Mouse (Mus musculus) lung, postnatal 0 days (tissue): ENCODE results near the gene Mx1. TPM values are rescaled to one million over a fixed set of nuclear protein-coding genes. Genes with fewer than 3 reads are reported as not detected.

Experiments
- ATAC-seq: fragments of 200-750 bp; cut with Nextera tagmentation; 2 replicates; pipeline ENCODE4 v1.8.0; 2017; ENCODE audit warnings: moderate library complexity
- DNase-seq: peaks from one replicate; pipeline ENCODE4 v3.0.0-alpha.2; 2016; ENCODE audit warnings: low spot score
- H3K27ac ChIP-seq: fragments of 300-500 bp; sonication (generic); 2 replicates; pipeline ENCODE4 v1.5.1; 2014; ENCODE audit warnings: antibody characterized with exemption, mild to moderate bottlenecking, low read length, mixed read lengths
- H3K27me3 ChIP-seq: fragments of 300-500 bp; sonication (generic); replicated peaks from 2 replicates; pipeline ENCODE4 v1.6.1; 2014; ENCODE audit warnings: low read length, mixed read lengths; ENCODE audit not compliant: insufficient read depth
- H3K36me3 ChIP-seq: fragments of 300-500 bp; sonication (generic); 2 replicates; pipeline ENCODE4 v1.6.1; 2014; ENCODE audit warnings: low read length, mixed read lengths; ENCODE audit not compliant: insufficient read depth
- H3K4me1 ChIP-seq: fragments of 300-500 bp; sonication (generic); 2 replicates; pipeline ENCODE4 v1.6.1; 2014; ENCODE audit warnings: antibody characterized with exemption, low read depth, low read length, mixed read lengths; ENCODE audit not compliant: insufficient read depth
- H3K4me2 ChIP-seq: fragments of 300-500 bp; sonication (generic); replicated peaks from 2 replicates; pipeline ENCODE4 v1.6.1; 2014; ENCODE audit warnings: low read depth, mild to moderate bottlenecking, low read length, moderate library complexity, mixed read lengths
- H3K4me3 ChIP-seq: fragments of 300-500 bp; sonication (generic); 2 replicates; pipeline ENCODE4 v1.5.1; 2014; ENCODE audit warnings: low read depth, low read length
- H3K9ac ChIP-seq: fragments of 300-500 bp; sonication (generic); replicated peaks from 2 replicates; pipeline ENCODE4 v1.6.1; 2014; ENCODE audit warnings: low read depth, mild to moderate bottlenecking
- H3K9me3 ChIP-seq: fragments of 300-500 bp; sonication (generic); 2 replicates; pipeline ENCODE4 v1.6.1; 2016; ENCODE audit warnings: low read length, mixed read lengths
- CTCF ChIP-seq: IDR thresholded peaks from 2 replicates; pipeline ENCODE4 v1.5.1; 2016; ENCODE audit warnings: antibody characterized with exemption, mild to moderate bottlenecking
- EP300 ChIP-seq: IDR thresholded peaks from 2 replicates; pipeline ENCODE4 v1.6.1; 2016; ENCODE audit warnings: antibody characterized with exemption, mild to moderate bottlenecking, control low read depth
- WGBS: fragments of 180-500 bp; shearing (Covaris S2); extraction: QIAGEN DNeasy Blood & Tissue Kit; methylation state at CpG from one replicate; pipeline ENCODE4 v1.1.7; 2014; 5-methylcytosine and 5-hydroxymethylcytosine counted together
- polyA plus RNA-seq: library from polyadenylated mRNA; unstranded; fragments of >200 nt; fragmentation: Nextera tagmentation; extraction: Ambion mirVana; gene quantifications from 2 replicates; pipeline ENCODE4 v1.2.1, GENCODE M21; 2015

Gene Mx1
- polyA plus RNA-seq, 1 experiment from 2014 or later = 0.18 TPM

GRCm38 (mm10) chr16:97466182-97466957 is 3.7 kb upstream of the Mx1 start:
- peak; percentile 77 for TF ChIP-seq CTCF
- TF ChIP-seq EP300 = no peak
- no peak overlapping the region for H3K27ac ChIP-seq
- H3K9ac ChIP-seq = no peak overlapping the region
- H3K27me3 ChIP-seq = no peaks in the 10 kb centered on the region
- DNase-seq (peak; percentile 37), ATAC-seq (no peak)
- no peak overlapping the region for H3K4me3 ChIP-seq
- WGBS = 44% methylated on average over 4 of the region's 4 CpGs
- no peaks in the 10 kb centered on the region for H3K36me3 ChIP-seq
- no peaks in the 10 kb centered on the region for H3K9me3 ChIP-seq
- no peaks in the 10 kb centered on the region for H3K4me1 ChIP-seq
- no peak overlapping the region for H3K4me2 ChIP-seq

- no peak for DNase-seq
- 64% methylated on average over 2 of the region's 2 CpGs for WGBS
- H3K27ac ChIP-seq = no peak overlapping the region
- H3K9me3 ChIP-seq = no peaks in the 10 kb centered on the region
- no peak overlapping the region for H3K9ac ChIP-seq
- no peaks in the 10 kb centered on the region for H3K36me3 ChIP-seq
- H3K4me2 ChIP-seq = no peak overlapping the region
- no peak overlapping the region for H3K4me3 ChIP-seq
- ATAC-seq = no peak
- no peaks in the 10 kb centered on the region for H3K27me3 ChIP-seq
- no peak for TF ChIP-seq EP300
- TF ChIP-seq CTCF = no peak
- no peaks in the 10 kb centered on the region for H3K4me1 ChIP-seq
Observed at GRCm38 (mm10) chr16:97461271-97461670, 1.4 kb downstream of the Mx1 start.

GRCm38 (mm10) chr16:97459831-97460230 is 2.9 kb downstream of the Mx1 start:
- H3K9ac ChIP-seq = no peak overlapping the region
- H3K36me3 ChIP-seq = no peaks in the 10 kb centered on the region
- ATAC-seq (no peak), DNase-seq (no peak)
- H3K27me3 ChIP-seq = no peaks in the 10 kb centered on the region
- H3K4me3 ChIP-seq = no peak overlapping the region
- TF ChIP-seq CTCF = no peak
- TF ChIP-seq EP300 = no peak
- no peak overlapping the region for H3K4me2 ChIP-seq
- H3K4me1 ChIP-seq = no peaks in the 10 kb centered on the region
- no peaks in the 10 kb centered on the region for H3K9me3 ChIP-seq
- 77% methylated on average over 1 of the region's 1 CpGs for WGBS
- no peak overlapping the region for H3K27ac ChIP-seq

- TF ChIP-seq EP300 (no peak), CTCF (no peak)
- Histone ChIP-seq H3K4me3 (no peak overlapping the region), H3K4me1 (no peaks in the 10 kb centered on the region), H3K36me3 (no peaks in the 10 kb centered on the region), H3K27ac (no peak overlapping the region), H3K9ac (no peak overlapping the region), H3K27me3 (no peaks in the 10 kb centered on the region), H3K4me2 (no peak overlapping the region), H3K9me3 (no peaks in the 10 kb centered on the region)
- ATAC-seq (no peak), DNase-seq (no peak)
Observed at GRCm38 (mm10) chr16:97447386-97447785, 15.3 kb downstream of the Mx1 start.

GRCm38 (mm10) chr16:97443670-97444263 is 18.9 kb downstream of the Mx1 start:
- Histone ChIP-seq H3K9me3 (no peaks in the 10 kb centered on the region), H3K27me3 (no peaks in the 10 kb centered on the region), H3K36me3 (no peaks in the 10 kb centered on the region), H3K4me1 (no peaks in the 10 kb centered on the region), H3K27ac (no peak overlapping the region), H3K4me2 (no peak overlapping the region), H3K9ac (no peak overlapping the region), H3K4me3 (no peak overlapping the region)
- WGBS = 42% methylated on average over 14 of the region's 14 CpGs
- TF ChIP-seq CTCF (peak; percentile 97), EP300 (no peak)
- ATAC-seq (peak; percentile 78), DNase-seq (peak; percentile 74)

GRCm38 (mm10) chr16:97441967-97442366 is 20.7 kb downstream of the Mx1 start:
- Histone ChIP-seq H3K36me3 (no peaks in the 10 kb centered on the region), H3K9ac (no peak overlapping the region), H3K4me3 (no peak overlapping the region), H3K27ac (no peak overlapping the region), H3K9me3 (no peaks in the 10 kb centered on the region), H3K4me2 (no peak overlapping the region), H3K4me1 (no peaks in the 10 kb centered on the region), H3K27me3 (no peaks in the 10 kb centered on the region)
- DNase-seq (no peak), ATAC-seq (no peak)
- TF ChIP-seq CTCF (no peak), EP300 (no peak)
- 63% methylated on average over 9 of the region's 9 CpGs for WGBS
